Mouse (Mus musculus) limb, embryonic 15.5 days (tissue): ENCODE data around the gene Ube2s. TPM values are rescaled to one million over a fixed set of nuclear protein-coding genes. Genes with fewer than 3 reads are reported as not detected.
"Not testable (repeated sequence)": the region's sequence is repeated elsewhere in the genome, so short reads cannot be mapped to it uniquely, and the experiment has no call there.

Source experiments
- ATAC-seq: fragments of 200-750 bp; cut with Nextera tagmentation; 2 replicates; pipeline ENCODE4 v1.8.0; 2017; ENCODE audit warnings: low read depth, moderate TSS enrichment; ENCODE audit not compliant: insufficient number of reproducible peaks, low FRiP score, low TSS enrichment
- H3K27ac ChIP-seq: fragments of 300-500 bp; sonication (generic); 2 replicates; pipeline ENCODE4 v1.5.1; 2015; ENCODE audit warnings: moderate library complexity, mild to moderate bottlenecking, inconsistent platforms
- H3K27me3 ChIP-seq: fragments of 300-500 bp; sonication (generic); 2 replicates; pipeline ENCODE4 v1.6.1; 2015; ENCODE audit warnings: inconsistent platforms
- H3K36me3 ChIP-seq: fragments of 300-500 bp; sonication (generic); 2 replicates; pipeline ENCODE4 v1.6.1; 2015; ENCODE audit warnings: inconsistent platforms
- H3K4me1 ChIP-seq: fragments of 300-500 bp; sonication (generic); 2 replicates; pipeline ENCODE4 v1.6.1; 2015; ENCODE audit warnings: inconsistent platforms
- H3K4me2 ChIP-seq: fragments of 300-500 bp; sonication (generic); 2 replicates; pipeline ENCODE4 v1.6.1; 2015; ENCODE audit warnings: mild to moderate bottlenecking, inconsistent platforms
- H3K4me3 ChIP-seq: fragments of 300-500 bp; sonication (generic); 2 replicates; pipeline ENCODE4 v1.5.1; 2015; ENCODE audit warnings: mild to moderate bottlenecking, inconsistent platforms
- H3K9ac ChIP-seq: fragments of 300-500 bp; sonication (generic); 2 replicates; pipeline ENCODE4 v1.6.1; 2015; ENCODE audit warnings: inconsistent platforms
- H3K9me3 ChIP-seq: fragments of 300-500 bp; sonication (generic); 2 replicates; pipeline ENCODE4 v1.6.1; 2016; ENCODE audit warnings: inconsistent platforms
- WGBS: fragments of 180-500 bp; shearing (Covaris S2); methylation state at CpG from one replicate; pipeline ENCODE4 v1.1.7; 2015; 5-methylcytosine and 5-hydroxymethylcytosine counted together
- polyA plus RNA-seq: library from polyadenylated mRNA; unstranded; fragments of >200 nt; fragmentation: Nextera tagmentation; extraction: Ambion mirVana; gene quantifications from 2 replicates; pipeline ENCODE4 v1.2.1, GENCODE M21; 2015

Gene Ube2s
- polyA plus RNA-seq, result 270 and 282 TPM in 2 replicates

DNA sequence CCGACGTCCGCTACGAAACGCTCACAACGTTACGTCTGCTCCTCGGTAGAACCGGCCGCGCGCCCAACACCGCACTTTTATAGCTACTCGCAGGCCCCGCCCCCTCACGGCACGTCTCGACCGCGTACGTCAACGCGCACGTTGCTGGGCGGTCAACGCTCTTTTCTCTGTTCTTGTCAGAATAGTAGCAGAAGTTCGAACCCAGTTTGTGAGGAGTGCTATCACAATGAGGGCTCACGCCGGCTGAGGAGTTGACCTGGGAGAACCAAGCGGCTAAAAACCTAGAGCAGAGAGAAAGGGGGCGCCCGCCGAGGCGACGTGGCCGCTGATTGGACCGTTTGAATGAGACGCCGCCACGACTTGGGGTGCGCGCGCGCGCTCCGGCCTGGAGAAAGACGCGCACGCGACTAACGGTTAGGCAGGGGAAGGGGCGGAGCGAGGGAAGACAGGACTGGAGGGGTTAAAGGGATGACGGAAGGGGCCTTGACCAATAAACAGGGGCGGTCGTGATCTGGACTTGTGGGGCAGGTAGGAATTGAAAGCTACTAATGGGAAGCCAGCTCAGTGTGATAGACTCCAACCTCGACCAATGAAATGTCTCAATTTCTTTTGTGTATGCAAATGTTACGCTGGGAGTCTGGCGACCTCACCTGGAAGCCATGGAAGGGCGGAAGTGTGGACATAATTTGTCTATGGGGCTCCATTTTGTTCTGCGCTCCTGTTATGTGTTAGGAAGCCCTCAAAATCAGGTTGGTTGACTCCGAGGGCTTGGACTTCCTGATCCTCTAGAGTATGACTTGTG, at the start of gene Ube2s:
Gene Ube2s, minus strand, starts transcription at position 288 of the 802 bp plus-strand sequence.
- Histone ChIP-seq H3K9ac (peak within 1 kb of the TSS; percentile 97), H3K27ac (peak within 1 kb of the TSS; percentile 99), H3K4me1 (peaks cover 25% of the 10 kb centered on the region), H3K27me3 (no peaks in the 10 kb centered on the region), H3K36me3 (peaks cover 22% of the 10 kb centered on the region), H3K9me3 (no peaks in the 10 kb centered on the region), H3K4me3 (peak within 1 kb of the TSS; percentile 98), H3K4me2 (peak within 1 kb of the TSS; percentile 65)
- under 1% methylated on average over 62 of the region's 62 CpGs for WGBS
- ATAC-seq, result peak; percentile 99

DNA sequence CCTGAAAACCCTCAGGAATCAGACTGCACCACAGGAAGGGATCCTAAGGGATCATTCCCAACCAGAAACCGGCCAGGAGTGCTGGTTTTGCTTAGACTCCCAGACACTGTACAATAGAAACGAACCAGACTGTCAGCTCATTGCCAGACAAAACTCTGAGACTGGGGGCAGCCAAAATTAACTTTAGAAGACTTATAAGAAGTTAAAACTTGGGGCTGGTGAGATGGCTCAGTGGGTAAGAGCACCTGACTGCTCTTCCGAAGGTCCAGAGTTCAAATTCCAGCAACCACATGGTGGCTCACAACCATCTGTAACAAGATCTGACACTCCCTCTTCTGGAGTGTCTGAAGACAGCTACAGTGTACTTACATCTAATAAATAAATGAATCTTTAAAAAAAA, 48.5 kb upstream of the Ube2s start:
- not testable (repeated sequence) for H3K4me1 ChIP-seq, H3K4me2 ChIP-seq, H3K27me3 ChIP-seq, H3K9ac ChIP-seq, ATAC-seq, H3K4me3 ChIP-seq, H3K9me3 ChIP-seq, H3K36me3 ChIP-seq
- WGBS, result 57% methylated on average over 3 of the region's 3 CpGs
- H3K27ac ChIP-seq, result 0 out of 2 replicates have a peak overlapping the region, but pooled peaks have one; percentile 0

DNA sequence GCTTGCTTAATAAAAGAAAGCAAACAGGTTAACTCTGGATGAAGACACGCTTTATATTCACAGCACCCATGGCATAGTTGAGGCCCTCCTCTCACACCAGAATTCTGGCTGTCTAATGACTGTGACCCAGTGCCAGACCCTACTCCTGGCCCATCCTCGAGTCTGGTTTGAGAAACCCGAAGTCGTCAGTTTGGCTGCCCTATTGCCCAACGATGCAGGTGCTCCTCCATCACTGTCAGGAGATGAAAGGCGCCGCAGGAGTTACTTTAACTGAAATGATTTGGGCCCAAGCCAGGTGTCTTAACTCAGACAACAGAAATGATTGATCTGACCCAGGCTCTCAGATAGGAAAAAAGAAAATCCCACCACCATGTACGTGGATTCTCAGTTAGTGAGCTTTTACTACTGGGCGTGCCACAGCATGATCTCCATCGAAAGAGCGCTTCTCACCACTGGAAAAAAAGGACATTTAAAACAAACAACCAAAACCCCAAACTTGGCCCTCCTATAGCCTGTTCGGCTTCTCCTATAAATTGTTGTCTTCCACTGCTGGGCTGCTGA, 47.1 kb upstream of the Ube2s start:
- no peak for ATAC-seq
- no peaks in the 10 kb centered on the region for H3K36me3 ChIP-seq
- peaks cover 3% of the 10 kb centered on the region; the same call in 1 of the 2 replicates for H3K4me1 ChIP-seq
- H3K27ac ChIP-seq, result no peak overlapping the region
- no peak overlapping the region for H3K4me2 ChIP-seq
- WGBS, result 52% methylated on average over 12 of the region's 12 CpGs
- no peaks in the 10 kb centered on the region for H3K9me3 ChIP-seq
- peaks cover 5% of the 10 kb centered on the region for H3K27me3 ChIP-seq
- no peak overlapping the region for H3K4me3 ChIP-seq
- no peak overlapping the region for H3K9ac ChIP-seq

DNA sequence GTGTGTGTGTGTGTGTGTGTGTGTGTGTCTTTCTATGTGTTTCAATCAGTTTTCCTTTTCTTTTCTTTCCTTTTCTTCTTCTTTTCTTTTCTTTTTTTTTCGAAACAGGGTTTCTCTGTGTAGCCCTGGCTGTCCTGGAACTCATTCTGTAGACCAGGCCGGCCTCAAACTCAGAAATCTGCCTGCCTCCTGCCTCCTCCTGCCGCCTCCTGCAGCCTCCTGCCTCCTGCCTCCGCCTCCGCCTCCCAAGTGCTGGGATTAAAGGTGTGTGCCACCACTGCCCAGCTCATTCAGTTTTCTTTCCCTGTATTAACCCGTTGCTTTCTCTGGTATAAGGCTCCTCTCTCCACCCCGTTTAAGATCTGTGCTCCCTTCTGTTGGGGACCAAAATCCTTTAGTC, 44.9 kb upstream of the Ube2s start:
- 52% methylated on average over 7 of the region's 7 CpGs for WGBS
- Histone ChIP-seq H3K36me3 (no peaks in the 10 kb centered on the region), H3K9me3 (no peaks in the 10 kb centered on the region), H3K9ac (no peak overlapping the region), H3K4me3 (no peak overlapping the region), H3K27me3 (peaks cover 5% of the 10 kb centered on the region), H3K4me2 (no peak overlapping the region), H3K27ac (no peak overlapping the region), H3K4me1 (no peaks in the 10 kb centered on the region)
- no peak for ATAC-seq

DNA sequence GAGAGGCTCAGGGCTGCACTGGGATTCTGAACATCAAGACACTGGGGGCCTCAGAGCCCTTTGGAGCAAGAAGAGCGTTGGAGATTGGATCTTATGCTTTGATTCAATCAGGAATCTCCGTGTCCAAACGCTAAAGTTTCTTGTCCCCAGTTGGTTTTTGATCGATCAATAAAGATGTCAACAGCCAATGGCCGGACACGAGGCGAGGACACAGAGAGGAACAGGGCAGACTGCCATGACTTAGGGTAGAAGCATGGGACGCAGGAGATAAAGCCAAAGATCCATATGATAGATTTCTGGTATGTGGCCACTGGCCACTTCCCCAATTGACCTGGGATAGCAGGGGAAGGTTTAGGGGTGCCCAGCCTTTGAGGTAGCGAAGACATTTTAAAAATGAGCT, 44.1 kb upstream of the Ube2s start:
- Histone ChIP-seq H3K9me3 (no peaks in the 10 kb centered on the region), H3K27ac (no peak overlapping the region), H3K36me3 (no peaks in the 10 kb centered on the region), H3K27me3 (peaks cover 5% of the 10 kb centered on the region), H3K4me3 (no peak overlapping the region), H3K9ac (no peak overlapping the region), H3K4me1 (no peaks in the 10 kb centered on the region), H3K4me2 (no peak overlapping the region)
- ATAC-seq, result no peak
- 84% methylated on average over 9 of the region's 9 CpGs for WGBS

DNA sequence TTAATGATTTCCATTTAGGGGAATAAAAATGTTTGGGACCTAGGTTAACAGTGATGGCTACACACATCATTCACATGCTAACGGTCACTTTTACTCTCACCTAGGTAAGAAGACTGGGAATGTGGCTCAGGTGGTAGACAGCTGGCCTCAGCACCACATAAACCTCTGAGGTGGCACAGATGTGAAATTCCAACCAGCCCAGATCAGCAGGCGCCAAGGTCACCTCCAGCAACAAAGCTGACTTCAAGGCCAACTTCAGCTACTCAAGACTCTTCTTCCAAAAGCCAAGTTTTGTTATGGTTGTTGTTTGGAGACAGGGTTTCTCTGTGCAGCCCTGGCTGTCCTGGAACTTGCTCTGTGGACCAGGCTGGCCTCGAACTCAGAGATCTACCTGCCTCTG, 41.2 kb upstream of the Ube2s start:
- 72% methylated on average over 3 of the region's 3 CpGs for WGBS
- ATAC-seq, result no peak
- Histone ChIP-seq H3K27me3 (peaks cover 10% of the 10 kb centered on the region), H3K4me1 (no peaks in the 10 kb centered on the region), H3K4me2 (no peak overlapping the region), H3K9me3 (no peaks in the 10 kb centered on the region), H3K27ac (no peak overlapping the region), H3K4me3 (no peak overlapping the region), H3K9ac (no peak overlapping the region), H3K36me3 (no peaks in the 10 kb centered on the region)

DNA sequence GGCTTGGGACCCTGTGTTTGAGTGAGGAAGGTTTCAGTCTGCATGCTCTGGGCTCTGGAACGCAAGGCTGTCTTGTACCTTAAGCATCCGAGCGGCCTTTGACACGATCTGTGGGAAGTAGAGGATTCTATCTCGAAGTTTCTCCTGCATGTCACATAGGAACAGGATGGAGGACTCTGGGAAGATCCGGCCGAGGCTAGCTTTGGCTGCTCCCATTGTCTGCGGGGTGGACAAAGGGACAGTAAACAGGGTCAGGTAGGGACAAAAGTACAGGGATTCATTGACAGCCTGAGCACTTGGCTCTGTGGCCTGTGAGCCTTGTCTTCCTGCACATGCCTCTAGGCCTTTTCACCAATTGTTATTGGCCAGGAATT, 38.9 kb upstream of the Ube2s start:
- H3K4me3 ChIP-seq, result no peak overlapping the region
- no peaks in the 10 kb centered on the region for H3K4me1 ChIP-seq
- no peaks in the 10 kb centered on the region for H3K36me3 ChIP-seq
- ATAC-seq, result no peak
- H3K27ac ChIP-seq, result no peak overlapping the region
- H3K4me2 ChIP-seq, result no peak overlapping the region
- no peaks in the 10 kb centered on the region for H3K9me3 ChIP-seq
- WGBS, result 73% methylated on average over 8 of the region's 8 CpGs
- H3K9ac ChIP-seq, result no peak overlapping the region
- H3K27me3 ChIP-seq, result peaks cover 8% of the 10 kb centered on the region

DNA sequence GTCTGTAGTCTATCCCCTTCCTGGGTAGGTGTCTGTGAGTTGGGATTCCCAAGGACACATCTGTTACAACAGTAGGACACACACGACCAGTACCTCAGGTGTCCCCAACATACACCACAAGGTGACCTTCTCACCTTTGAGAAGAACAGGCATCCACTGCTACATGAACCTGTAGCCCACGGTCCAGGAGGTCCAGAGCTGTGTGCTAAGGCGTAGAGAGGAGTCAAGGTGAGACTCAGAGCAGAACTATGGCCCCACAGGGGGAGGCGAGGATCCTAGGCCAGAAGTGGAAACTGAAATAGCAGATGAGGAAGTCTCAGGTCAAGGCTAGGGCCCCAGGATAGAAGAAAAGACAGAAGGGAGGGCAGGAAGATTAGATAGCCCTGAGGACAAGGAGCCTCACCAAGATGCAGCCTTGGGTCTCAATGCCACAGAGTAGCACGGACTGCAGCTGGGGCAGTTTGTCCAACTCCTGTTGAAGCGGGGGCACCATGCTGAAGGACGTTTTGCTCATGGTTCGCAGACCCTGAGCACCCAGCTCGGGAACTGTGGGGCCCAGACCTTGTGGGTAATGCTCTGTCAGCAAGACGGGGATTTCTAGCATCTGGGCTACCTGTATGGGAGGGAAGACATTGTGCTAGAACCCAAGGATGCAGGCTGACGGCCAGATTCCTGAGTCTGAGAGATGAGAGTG, 38.4 kb upstream of the Ube2s start:
- Histone ChIP-seq H3K27ac (no peak overlapping the region), H3K9me3 (no peaks in the 10 kb centered on the region), H3K4me1 (no peaks in the 10 kb centered on the region), H3K4me2 (no peak overlapping the region), H3K36me3 (no peaks in the 10 kb centered on the region), H3K27me3 (peaks cover 11% of the 10 kb centered on the region), H3K9ac (no peak overlapping the region), H3K4me3 (no peak overlapping the region)
- WGBS, result 74% methylated on average over 11 of the region's 11 CpGs
- no peak for ATAC-seq

DNA sequence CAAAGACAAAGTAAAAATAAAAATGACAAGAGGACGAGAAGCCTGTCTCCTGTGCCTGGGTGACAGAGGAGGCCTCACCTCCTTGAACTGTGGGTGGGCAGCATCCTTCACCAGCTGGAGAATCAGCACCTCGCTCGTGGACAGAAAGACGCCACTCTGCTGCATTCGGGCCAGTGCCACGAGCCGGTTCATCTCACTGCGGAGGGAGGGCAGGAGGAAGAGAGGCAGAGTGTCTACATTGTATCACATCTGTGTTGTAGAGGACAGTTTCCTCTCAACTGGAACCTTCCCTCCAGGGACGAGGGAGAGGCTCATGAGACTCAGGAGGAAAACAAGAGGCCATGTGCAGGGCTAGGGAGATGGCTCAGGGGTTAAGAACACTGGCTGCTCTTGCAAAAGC, 37.0 kb upstream of the Ube2s start:
- no peak for ATAC-seq
- Histone ChIP-seq H3K9me3 (no peaks in the 10 kb centered on the region), H3K4me1 (peaks cover 7% of the 10 kb centered on the region), H3K36me3 (no peaks in the 10 kb centered on the region), H3K27ac (no peak overlapping the region), H3K4me3 (no peak overlapping the region), H3K27me3 (peaks cover 25% of the 10 kb centered on the region), H3K4me2 (no peak overlapping the region), H3K9ac (no peak overlapping the region)
- WGBS, result 60% methylated on average over 9 of the region's 9 CpGs

DNA sequence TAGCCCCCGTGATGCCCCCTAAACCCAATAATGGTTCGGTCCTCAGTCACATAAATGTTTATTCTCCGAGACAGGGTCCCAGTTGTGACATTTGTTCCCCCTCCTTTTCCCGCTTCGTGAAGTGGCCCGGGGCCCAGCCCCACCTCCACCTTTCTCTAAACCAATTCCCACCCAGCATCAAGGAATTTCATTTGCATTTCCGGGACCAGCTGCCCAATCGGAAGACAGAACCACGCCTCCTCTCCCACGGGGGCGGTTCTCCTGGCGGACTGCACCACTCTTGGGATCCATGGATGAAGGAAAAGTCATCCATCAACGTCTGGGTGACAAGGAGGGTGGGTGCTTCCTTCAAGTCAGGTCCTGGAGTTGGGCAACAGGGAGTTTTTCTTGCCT, 32.5 kb upstream of the Ube2s start:
- Histone ChIP-seq H3K27me3 (peaks cover 67% of the 10 kb centered on the region), H3K9ac (peak overlapping the region; percentile 17; the same call in 1 of the 2 replicates), H3K27ac (no peak overlapping the region), H3K4me3 (peak overlapping the region; percentile 42), H3K4me2 (peak overlapping the region; percentile 84), H3K4me1 (peaks cover 29% of the 10 kb centered on the region), H3K36me3 (no peaks in the 10 kb centered on the region), H3K9me3 (no peaks in the 10 kb centered on the region)
- WGBS, result 0% methylated on average over 13 of the region's 13 CpGs
- ATAC-seq, result peak; percentile 43

DNA sequence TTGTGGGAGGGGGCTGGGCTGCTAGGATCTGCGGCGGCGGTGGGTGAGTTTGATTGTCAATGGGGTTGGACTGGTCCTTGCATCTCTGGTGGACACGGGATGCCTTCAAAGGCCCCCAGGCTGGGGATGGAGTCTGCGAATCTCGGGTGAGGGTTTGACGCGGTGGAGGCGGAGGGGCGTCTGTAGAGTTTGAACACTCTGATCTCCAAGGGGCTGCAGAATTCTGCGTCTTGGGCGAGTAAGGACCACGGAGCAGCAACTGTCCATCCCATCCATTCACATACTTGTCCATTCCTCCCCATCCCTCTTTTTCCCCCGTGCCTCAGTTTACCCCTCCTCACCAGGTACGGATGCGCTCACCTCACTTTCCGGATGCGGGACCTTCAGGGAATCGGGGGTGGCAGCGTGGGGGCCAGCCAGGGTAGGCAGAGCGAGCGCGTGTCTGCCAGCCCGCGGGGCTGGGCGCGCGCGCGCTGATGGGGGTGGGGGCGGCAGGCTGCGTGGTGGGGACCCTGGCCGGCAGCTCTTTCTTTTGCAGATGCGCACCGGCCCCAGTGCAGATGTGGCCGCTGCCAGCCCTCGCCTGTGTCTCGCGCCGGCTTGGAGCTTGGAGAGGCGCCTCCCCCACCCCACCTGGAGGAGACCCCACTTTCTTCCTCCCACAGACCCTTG, 32.0 kb upstream of the Ube2s start, which contains the start of gene Shisa7:
Gene Shisa7, minus strand, starts transcription at position 452 of the 672 bp plus-strand sequence.
- no peak for ATAC-seq
- under 1% methylated on average over 39 of the region's 41 CpGs for WGBS
- H3K9ac ChIP-seq, result peak within 1 kb of the TSS; percentile 17; the same call in 1 of the 2 replicates
- H3K27ac ChIP-seq, result no peak within 1 kb of the TSS
- peak within 1 kb of the TSS; percentile 84 for H3K4me2 ChIP-seq
- no peaks in the 10 kb centered on the region for H3K36me3 ChIP-seq
- H3K4me3 ChIP-seq, result peak within 1 kb of the TSS; percentile 42
- peaks cover 69% of the 10 kb centered on the region for H3K27me3 ChIP-seq
- H3K4me1 ChIP-seq, result peaks cover 29% of the 10 kb centered on the region
- H3K9me3 ChIP-seq, result no peaks in the 10 kb centered on the region
